Mouse (Mus musculus): Measurements from ENCODE around the gene Tmem178.
"Not testable (repeated sequence)": the region's sequence is repeated elsewhere in the genome, so short reads cannot be mapped to it uniquely, and the experiment has no call there.

Gene Tmem178

DNA sequence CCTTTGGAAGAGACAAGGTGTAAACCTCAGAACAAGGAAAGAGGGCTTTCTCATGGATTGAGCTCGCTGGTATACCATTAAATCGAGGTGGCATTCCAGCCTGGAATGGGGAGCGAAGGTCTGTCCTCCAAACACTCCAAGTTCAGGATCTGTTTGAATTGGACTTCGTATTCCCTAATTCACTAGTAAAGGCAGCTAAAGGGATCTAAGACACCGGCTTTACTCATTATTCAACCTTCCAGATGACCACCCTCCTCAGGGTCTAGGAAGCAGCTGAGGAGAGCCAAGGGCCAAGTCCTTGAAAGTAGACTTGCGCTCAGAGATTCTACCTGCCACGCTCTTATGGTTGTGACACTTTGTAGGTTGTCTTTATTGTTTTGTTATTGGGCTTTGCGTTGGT is 1.1 kb downstream of the Tmem178 start:
- DNase-seq (ENCODE audit: low spot score) = not testable (repeated sequence)

DNA sequence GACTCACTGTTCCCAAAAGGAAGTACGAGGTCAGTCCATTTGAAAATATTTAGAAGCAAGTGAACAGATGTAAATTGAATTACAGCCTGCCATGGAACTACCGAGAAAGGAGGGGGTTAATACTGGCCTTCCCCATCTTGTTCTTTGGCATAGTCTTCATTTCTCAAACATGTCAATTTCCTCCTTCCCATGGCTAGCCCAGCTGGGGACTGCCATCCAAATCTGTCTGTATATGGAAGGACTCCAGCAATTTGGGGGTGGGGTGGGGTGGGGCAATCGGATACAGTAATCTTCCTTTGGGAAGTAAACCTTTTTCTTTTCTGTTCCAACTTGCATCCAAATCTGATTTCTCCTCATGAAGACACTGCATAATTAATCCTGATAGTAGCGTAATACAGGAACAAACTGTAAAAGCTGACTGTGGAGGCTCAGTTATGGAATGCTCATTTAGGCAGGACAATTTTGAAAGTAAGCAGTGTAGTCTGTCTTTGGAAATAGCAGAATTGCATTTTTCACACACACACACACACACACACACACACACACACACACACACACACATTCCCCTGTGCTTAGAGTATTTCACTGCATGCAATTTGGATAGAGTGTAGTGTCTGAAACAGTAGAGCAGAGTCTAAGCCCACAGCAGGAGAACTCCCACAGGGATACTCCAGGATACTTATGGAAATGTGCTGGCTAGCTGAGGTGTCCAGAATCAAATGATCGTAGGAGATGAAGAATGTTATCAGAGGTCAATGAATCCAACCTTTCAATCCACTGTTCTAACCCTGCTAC is 1.9 kb downstream of the Tmem178 start:
- no peak for DNase-seq (ENCODE audit: low spot score)

DNA sequence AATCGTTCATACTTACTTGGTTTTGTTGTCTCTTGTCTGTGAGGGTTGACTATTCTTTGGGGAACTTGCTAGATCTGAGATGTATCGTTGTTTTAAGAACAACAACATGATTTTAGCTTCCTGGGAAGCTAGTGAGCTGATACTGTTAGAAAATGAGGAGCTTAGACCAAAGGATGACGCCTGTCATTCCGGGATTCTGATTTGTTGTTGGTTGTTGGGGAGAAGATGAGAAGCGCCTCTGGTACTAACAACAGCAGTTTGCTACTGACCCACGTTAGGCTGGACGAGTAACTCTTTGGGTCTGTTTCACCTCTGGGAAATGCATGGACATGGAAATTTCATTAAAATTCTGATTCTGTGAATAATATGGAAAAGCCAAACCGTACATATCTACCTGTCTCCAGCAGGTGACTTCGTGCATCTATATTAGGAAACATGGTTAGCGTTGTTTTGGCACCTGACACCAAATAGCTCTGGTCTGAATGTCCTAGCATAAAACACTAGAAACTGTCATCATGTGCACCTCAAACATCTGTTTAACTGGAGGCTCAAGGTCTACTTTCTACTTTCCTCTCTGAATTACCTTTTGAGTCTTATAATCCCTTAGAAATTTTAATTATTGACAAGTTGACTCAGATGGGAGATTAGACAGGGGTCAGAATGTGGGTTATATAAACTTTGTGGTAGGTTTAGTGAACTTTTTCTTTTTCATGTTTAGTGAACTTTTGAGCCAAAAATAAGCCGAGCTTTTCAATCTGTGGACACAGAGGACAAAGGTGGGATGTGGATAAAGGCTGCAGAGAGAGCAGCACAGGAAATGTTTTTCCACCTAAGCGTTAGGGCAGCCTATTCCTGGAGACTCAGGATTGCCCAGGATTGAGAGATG is 2.9 kb downstream of the Tmem178 start:
- no peak for DNase-seq (ENCODE audit: low spot score)

DNA sequence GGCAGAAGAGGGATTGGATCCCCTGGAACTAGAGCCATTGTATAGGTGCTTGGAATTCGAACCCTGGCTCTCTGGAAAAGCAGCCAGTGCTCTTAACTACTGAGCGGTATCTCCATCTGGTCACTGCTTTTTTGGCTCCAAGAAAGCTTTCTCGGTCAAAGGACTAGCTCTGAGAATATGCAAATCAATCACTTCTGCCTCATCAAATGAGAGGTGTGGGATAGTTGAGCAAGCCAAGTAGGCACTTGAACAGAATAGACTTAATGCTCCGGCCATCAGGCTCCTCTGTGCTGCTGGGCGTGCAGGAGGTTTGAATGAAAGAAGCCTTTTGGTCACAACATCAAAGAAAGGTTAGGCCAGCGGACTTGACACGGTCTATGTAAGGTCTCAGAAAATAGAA is 5.0 kb downstream of the Tmem178 start:
- DNase-seq (ENCODE audit: low spot score) = no peak

DNA sequence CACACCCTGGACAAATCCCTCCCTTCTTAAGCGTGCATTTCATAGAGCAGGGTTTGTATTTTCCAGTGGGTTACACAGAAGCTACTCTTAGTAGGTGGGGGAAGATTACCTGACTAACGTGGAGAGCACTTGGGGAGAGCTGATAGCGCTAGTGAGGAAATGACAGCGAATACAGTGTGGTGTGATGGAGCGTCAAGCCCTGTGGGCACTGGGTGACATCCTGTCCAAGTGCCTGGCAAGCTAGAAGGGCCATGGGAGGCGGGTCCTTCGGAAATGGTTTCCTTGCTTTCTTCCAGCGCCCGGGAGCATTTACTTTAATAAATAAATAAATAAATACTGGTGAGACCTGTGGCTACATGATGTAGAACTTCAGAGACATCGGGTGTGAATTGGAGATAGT is 5.5 kb downstream of the Tmem178 start:
- no peak for DNase-seq (ENCODE audit: low spot score)

DNA sequence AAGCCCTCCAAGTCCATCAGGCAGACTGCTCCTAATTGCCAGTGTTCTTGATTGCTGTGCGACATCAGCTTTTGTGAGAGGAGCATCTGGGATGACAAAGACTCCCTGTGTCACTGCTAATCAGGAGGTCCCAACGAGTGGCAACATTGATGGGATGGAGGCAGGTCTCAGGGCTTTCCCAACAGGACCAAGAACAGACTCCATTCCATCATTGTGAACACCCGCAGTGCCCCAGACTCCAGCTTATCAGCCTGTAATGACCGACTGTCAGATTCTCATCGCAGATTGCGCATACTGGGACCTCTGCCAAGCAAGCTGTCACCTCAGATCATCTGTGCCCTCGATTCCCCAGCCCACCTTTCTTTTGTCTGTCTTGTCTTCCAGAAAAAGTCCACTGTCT is 7.9 kb downstream of the Tmem178 start:
- DNase-seq (ENCODE audit: low spot score) = no peak

DNA sequence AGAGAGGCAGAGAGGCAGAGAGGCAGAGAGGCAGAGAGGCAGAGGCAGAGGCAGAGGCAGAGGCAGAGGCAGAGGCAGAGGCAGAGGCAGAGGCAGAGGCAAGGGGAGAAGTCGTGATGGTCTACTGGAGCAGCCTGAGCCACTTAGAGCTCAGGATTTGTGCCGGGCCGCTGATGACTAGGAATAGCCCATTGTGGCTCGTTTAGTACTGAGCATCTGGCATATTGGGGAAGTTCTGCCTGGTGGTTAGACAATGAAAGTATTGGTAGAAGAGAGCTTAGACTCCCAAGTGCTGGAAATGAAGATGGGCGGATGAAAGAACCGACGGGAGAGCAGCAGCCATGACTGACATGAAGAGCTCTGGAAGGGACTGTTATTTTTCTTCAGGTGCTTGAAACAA is 11.0 kb downstream of the Tmem178 start:
- no peak for DNase-seq (ENCODE audit: low spot score)

DNA sequence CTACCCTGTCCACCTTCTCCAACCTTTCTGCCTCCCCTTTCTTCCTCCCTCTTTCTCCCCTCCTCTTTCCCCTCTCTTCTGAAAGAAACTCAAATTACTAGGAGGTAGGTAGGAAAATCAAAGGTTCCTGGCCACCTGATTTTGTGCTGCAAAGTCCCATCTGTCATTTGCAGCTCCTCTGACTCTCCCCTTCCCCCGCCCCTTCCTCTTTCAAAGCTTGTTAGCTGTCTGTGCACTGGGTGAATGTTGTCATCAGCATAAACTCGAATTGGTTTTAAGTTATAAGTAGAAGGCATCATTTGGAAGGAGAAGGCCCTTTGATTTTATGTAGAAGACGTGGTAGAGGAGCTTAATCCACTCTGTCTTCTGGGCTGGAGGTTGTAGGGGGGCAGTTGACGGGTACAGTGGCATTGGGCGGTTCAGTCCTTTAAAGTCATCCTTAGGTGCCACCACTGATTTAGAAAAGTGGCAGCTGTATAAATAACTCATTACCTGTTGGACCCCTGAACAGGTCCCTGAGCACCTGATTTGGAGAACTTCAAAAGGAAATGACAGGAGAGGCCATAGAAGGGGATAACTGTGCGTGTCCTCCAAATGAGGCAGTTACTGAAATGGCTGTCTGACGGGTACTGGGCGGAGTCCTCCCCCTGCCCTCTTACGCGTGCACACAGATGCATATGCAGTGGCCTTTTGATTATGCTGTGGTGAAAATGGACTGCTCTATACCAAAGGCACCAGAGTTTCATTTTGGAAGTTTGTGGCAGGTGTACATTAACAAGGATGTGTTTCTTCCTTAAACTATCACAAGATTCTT is 11.8 kb downstream of the Tmem178 start:
- DNase-seq (ENCODE audit: low spot score) = no peak

DNA sequence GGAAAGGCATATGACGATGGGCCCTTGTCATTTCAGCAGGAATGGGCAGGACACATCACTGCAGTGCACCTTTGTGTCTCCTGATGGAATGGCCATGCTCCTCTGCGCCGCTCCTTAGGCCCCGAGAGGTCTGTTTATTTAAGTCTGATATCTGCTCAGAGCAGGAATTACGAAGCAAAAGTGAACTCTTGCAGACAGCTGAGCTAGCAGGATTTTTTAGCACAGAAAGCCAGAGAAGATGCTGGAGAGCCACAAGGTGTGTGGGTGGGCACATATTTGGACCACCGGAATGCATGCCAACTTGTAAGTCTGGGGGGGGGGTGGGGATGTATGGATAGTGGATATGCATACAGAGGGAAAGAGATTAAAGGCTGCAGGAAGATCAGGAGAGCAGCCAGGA is 13.9 kb downstream of the Tmem178 start:
- DNase-seq (ENCODE audit: low spot score) = no peak

DNA sequence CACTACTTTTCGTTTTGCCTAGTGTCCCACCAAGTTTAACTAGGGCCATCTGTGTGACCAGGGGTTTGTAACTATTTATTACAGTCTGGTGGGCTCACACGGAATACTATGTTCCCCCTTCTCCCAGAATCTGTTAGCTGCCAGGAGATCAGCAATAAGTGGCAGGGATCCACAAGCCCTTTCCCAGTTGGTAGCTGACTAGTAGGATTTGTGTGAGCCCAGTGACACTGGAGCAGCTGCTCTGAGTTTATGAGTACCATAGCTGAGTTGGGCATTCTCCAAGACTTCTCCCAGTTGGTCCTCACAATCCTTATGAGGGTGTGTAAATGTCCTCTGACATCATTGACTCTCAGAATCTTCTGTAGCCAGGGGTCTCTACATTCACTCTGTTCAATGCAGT is 15.4 kb downstream of the Tmem178 start:
- DNase-seq (ENCODE audit: low spot score) = no peak

DNA sequence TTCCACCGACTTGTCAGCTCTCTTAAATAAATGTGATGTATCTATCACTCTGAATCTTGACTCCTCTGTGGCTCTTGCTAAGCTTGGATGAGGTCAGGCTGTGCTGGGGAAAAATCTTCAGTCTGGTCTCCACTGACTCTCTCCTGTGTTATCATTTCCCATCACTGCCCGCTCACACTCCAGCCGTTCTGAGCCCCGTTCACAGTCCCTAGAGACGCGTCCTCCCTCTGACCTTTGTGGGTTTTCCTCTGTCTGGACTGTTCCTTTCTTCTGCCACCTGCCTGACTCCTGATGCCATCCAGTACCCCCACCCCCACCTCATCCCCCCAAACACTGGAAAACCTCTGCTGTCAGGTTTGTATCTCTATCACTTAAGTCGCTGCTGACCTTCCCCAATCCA is 23.0 kb downstream of the Tmem178 start:
- DNase-seq (ENCODE audit: low spot score) = no peak

DNA sequence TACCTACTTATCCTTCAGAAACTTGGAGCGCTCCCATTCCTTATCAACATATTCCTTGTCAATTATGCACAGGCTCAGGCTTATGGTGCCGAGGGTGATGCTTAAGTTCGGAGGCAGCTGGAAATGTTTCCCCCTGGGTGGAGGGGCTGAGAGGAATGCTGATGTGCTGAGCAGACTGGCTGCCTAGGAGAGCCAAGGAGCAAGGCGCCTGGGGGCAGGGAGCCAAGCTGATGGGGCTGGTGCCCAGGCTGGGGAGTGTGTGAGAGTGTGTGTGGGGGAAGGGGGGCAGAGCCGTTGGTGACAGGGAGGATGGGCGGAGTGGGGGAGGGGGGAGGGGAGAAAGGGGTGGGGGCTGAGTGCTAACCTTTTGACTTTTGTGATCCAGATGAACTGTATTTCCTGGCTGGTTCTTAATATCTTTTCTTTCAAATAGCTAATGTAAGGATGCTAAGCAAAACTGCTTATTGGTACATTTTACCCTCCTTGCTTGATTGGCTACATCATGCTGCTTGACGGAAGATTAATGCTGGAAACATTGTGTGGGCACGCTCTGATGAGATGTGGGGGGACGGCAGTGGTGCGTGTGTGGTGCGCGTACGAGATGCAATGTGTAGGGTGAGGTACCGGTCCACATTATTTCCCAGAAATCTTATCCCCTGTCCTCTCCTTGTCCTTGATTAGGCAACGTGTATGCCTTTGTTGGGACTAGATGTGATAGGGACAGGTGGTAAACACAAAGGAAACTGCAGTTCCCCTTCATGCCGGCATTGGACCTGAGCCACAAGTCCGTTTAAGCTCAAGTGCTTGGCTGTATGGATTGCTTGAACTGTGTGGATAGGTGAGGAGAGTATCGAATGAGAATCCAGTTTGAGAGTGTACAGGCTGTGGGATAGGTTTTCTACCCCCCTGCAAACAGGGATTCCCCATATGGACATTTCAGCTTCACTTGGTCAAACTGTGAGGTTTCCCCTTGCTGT is 25.5 kb downstream of the Tmem178 start:
- no peak for DNase-seq (ENCODE audit: low spot score)

DNA sequence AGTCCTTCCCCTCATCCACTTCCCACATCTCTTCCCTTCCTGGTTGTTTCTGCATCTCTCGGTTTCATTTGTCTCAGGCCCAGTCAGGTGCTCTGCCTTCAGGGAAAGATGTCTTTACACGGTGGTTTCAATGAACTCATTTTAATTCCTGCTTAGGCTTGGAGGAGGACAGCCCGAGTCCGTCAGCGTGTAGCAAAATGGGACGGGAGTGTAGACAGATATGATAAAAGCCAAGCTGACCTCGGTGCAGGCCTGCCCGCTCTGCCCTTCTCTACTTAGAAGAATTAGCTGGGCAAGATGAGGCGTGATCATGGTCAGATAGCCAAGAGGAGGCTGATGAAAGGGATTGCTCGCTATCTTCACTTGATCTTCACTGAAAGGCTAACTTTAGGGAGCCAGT is 26.3 kb downstream of the Tmem178 start:
- no peak for DNase-seq (ENCODE audit: low spot score)

DNA sequence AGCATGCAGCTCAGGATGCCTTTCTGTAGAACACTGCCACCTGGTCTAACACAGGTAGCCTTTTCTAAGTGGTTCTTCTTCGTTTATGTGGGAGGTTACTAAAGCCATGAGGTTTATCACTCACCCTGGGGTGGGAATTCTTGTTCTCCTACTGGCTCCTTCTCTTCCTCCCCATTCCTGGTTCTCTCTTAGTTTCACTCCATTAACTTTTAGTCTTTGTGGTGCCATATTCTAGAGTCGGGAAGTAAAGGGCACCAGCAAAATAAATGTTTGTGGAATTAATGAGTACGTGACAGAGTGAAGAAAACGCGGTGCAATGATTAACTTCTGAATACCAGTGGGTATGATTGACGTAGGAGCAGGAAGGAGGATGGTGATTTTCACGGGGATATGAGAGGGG is 28.5 kb downstream of the Tmem178 start:
- no peak for DNase-seq (ENCODE audit: low spot score)

DNA sequence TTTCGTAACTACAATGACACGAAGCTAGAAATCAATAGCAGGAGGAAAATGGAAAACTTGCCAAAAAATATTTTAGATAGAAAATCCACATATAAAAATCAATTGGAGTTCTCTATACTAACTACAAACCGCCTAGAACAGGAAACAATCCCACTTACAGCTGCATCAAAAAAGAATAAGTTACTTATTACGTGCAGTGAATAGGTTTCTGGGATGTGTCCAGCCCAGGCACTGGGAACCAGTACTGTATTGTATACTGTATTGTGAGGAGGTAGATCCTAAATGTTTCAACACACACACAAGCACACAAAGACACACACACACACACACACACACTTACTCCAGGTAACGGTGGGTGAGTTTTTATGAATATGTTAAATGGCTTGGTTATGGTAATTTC is 32.8 kb downstream of the Tmem178 start:
- DNase-seq (ENCODE audit: low spot score) = no peak

DNA sequence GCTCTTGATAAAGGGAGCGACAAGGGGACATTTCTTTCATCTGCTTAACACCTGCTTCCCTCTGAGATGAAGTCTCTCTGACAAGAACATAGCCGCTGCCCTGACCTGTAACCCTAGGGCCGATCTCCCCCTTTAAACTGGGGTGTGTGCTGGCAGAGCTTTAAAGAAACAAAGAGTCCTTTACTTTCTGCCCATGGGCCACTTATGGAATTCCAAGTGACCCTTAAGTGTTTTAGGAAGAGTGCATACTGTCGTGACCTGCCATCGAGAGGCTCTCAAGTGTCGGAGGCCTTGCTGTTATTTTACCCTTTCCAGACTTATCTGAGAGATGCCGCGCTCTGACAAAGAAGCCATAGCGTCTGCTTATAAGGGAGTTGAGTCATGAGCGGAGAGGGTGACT is 35.7 kb downstream of the Tmem178 start:
- no peak for DNase-seq (ENCODE audit: low spot score)

DNA sequence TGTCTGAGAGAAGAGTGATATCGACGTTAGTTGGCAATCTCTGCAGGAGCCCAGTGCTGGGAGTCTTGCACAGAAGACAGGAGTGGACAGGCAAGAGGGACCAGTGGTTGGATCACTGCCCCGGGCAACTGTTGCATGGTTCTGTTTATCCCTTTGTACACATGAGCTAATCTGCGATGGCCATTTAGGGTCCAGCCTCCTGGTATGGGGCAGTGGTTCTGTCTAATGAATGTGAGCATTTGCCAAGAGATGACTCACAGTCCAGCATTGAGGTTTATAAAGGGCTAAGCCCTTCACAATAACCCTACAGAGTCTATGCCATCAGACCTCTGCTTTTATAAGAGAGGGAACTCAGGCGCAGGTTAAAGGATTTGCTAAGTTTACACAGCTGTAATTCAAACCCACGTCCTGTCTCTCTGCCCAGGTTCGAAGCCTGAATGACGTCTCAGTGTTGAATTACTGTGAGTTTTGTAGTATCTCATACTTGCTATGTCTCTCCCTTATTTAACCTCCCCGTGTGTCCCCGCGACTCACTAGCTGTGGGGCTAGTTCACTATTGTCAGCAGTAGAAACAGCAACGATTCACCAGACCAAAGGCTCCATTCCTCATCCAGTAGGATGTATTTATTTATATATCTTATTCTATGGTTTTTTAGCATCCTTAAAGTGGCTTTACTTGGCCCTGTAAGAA is 37.4 kb downstream of the Tmem178 start:
- DNase-seq (ENCODE audit: low spot score) = no peak

DNA sequence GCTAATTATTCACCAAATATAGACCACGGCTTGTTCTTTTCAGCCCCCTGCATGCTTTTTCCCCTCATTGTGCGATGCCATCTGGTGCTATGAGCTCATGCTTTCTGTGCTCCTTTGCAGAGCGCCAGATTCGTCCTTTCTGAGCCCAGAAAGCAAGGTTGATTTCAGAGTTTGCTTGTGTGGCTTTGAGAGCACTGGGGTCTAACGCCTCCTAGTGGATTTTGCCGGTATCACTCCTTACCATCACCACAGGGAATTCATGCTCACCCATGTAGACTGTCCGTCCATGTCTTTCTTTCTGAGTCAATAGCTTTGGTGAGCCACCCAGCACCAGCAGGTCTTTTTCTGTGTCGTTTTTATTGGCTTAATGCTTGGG is 38.0 kb downstream of the Tmem178 start:
- DNase-seq (ENCODE audit: low spot score) = peak; percentile 25

DNA sequence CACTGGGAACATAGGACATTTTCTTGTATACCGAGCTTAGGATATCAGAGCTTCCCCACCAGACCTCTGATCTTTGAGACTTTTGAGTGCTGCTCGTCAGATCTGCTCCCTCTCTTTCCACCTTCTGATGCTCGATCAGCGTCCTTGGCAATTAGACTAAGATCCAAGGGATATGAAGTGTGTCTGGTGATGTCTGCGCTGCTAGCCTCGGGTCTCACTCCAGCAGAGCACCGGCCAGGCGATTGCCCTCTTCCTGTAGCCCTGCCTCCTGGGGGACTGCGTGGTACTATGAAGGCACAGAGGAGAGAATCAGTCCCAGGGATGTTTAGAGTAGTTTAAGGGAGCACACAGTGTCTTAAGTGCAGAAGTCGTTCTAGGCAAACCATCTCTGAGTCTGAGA is 38.5 kb downstream of the Tmem178 start:
- DNase-seq (ENCODE audit: low spot score) = no peak

DNA sequence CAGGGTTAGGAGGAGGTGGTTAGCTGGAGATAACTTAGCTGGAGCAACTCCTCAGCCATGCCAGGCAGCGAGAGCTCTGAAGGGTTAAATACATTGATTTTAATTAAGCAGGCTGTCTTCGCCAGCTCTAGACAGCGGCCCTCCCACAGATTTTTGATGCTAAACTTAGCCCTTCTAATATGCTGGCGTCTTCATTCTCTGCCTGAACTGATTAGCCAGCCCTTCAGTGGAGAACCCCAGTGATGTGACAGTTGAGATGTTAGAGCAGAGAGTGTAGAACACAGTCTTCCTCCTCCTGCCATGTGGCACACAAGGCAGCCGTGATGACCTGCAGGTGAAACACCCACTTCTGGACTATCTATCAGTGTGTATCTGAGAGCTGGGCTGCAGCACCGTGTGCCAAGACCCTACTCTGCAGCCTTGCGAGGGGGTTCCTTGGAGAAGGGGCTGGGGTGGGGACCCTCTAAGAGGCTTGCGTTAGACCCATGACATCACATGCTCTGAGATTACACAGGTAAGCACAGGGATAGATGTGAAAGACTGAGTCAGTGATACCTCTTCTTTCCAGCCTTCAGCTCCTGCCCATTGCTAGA is 47.2 kb downstream of the Tmem178 start:
- no peak for DNase-seq (ENCODE audit: low spot score)

All from c-Kit-positive CD71-positive TER-119-positive erythroid progenitor cells, embryonic 14.5 days (primary cell).